Mouse (Mus musculus): ENCODE measurements around the gene Grk2. TPM values are rescaled to one million over a fixed set of nuclear protein-coding genes. Genes with fewer than 3 reads are reported as not detected.

Grk2 gene
- 98.5 and 101 TPM in 2 replicates for polyA plus RNA-seq (2012; rRNA removed)

GRCm38 (mm10) chr19:4306190-4306577 is at the start of gene Grk2:
Gene Grk2, minus strand, starts transcription at chr19:4306222.

GRCm38 (mm10) chr19:4282898-4283553 is 23.0 kb downstream of the Grk2 start, which contains the start of gene Ankrd13d:
Gene Ankrd13d, minus strand, starts transcription at chr19:4283137.

DNA sequence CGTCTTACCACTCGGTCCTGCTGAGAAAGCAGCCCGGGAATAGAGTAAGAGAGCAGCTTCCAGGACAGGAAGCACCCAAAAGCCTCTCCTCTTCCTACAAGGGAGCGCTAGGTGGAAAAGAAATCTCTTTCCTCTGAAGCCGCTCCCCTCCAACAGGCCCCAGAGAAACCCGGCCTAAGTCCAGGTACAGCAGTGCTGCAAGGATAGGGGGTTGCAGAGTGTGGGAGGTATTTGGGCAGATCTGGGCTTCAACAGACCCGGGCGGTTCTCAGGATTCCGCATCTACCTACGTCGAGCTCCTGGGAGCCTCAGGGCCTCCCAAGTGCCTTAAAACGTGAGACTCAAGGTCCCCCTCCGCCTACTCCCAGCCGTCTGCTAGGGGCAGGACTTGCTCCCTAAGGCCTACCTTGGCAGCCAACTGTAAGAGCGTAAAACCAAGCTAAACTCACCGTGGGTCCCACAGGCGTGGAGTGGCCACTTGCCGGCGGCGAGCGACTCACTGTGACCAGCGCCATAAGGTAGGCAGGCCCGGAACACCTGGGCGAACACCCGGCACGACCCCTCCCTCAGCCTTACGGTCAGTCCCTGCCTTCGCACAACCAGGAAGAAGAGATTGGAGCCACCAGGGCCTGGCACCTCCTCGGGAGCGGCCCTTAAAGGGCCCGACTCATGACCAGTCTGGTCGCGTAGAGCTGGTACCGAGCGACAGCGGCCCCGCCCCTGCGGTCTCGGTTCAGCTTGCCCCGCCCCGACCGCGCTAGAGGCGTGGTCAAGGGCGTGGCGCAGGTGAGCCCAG is 37.3 kb downstream of the Grk2 start, which contains the start of gene Ssh3:
Gene Ssh3, minus strand, starts transcription at position 615 of the 796 bp plus-strand sequence.

Other genes with a start within 250 kb of the Grk2 start
- 0.62 and 1.6 TPM in 2 replicates for gene Gstp3, start 246.7 kb downstream of the Grk2 start, polyA plus RNA-seq (2012; rRNA removed)
- gene Cabp2, start 224.6 kb downstream of the Grk2 start, polyA plus RNA-seq (2012; rRNA removed) = not detected in 2 replicates
- gene Cdk2ap2, start 209.0 kb downstream of the Grk2 start, polyA plus RNA-seq (2012; rRNA removed) = 282 and 353 TPM in 2 replicates
- gene Pitpnm1, start 206.2 kb downstream of the Grk2 start, polyA plus RNA-seq (2012; rRNA removed) = 140 and 151 TPM in 2 replicates
- 123 and 142 TPM in 2 replicates for gene Aip, start 180.4 kb downstream of the Grk2 start, polyA plus RNA-seq (2012; rRNA removed)
- gene Gpr152, start 166.4 kb downstream of the Grk2 start, polyA plus RNA-seq (2012; rRNA removed) = 0.10 and 0.18 TPM in 2 replicates
- gene Cabp4, start 162.2 kb downstream of the Grk2 start, polyA plus RNA-seq (2012; rRNA removed) = 0.06 TPM in 1 of 2 replicates, not detected in the other
- gene Coro1b, start 157.6 kb downstream of the Grk2 start, polyA plus RNA-seq (2012; rRNA removed) = 376 and 395 TPM in 2 replicates
- gene Ptprcap, start 152.6 kb downstream of the Grk2 start, polyA plus RNA-seq (2012; rRNA removed) = 32.6 and 49.4 TPM in 2 replicates
- 34.0 and 51.7 TPM in 2 replicates for gene Rps6kb2, start 142.9 kb downstream of the Grk2 start, polyA plus RNA-seq (2012; rRNA removed)
- gene Carns1, start 130.7 kb downstream of the Grk2 start, polyA plus RNA-seq (2012; rRNA removed) = 11.3 and 12.2 TPM in 2 replicates
- gene Tbc1d10c, start 114.9 kb downstream of the Grk2 start, polyA plus RNA-seq (2012; rRNA removed) = 5.6 and 6.3 TPM in 2 replicates
- 485 and 610 TPM in 2 replicates for gene Ppp1ca, start 114.2 kb downstream of the Grk2 start, polyA plus RNA-seq (2012; rRNA removed)
- 28.8 and 35.2 TPM in 2 replicates for gene Rad9a, start 104.6 kb downstream of the Grk2 start, polyA plus RNA-seq (2012; rRNA removed)
- 39.8 and 49.9 TPM in 2 replicates for gene Clcf1, start 92.0 kb downstream of the Grk2 start, polyA plus RNA-seq (2012; rRNA removed)
- gene AC109138.7, start 91.9 kb downstream of the Grk2 start, polyA plus RNA-seq (2012; rRNA removed) = not detected in 2 replicates
- gene Pold4, start 74.3 kb downstream of the Grk2 start, polyA plus RNA-seq (2012; rRNA removed) = 79.9 and 81.1 TPM in 2 replicates
- 122 and 130 TPM in 2 replicates for gene Ssh3, start 37.0 kb downstream of the Grk2 start, polyA plus RNA-seq (2012; rRNA removed)
- gene Ankrd13d, start 23.1 kb downstream of the Grk2 start, polyA plus RNA-seq (2012; rRNA removed) = 15.7 and 17.4 TPM in 2 replicates
- gene Kdm2a, start 92.1 kb upstream of the Grk2 start, polyA plus RNA-seq (2012; rRNA removed) = 76.1 and 118 TPM in 2 replicates
- gene Rhod, start 133.2 kb upstream of the Grk2 start, polyA plus RNA-seq (2012; rRNA removed) = 28.5 and 31.8 TPM in 2 replicates
- 17.7 and 27.0 TPM in 2 replicates for gene Syt12, start 171.2 kb upstream of the Grk2 start, polyA plus RNA-seq (2012; rRNA removed)
- gene 2010003K11Rik, start 192.4 kb upstream of the Grk2 start, polyA plus RNA-seq (2012; rRNA removed) = 1.5 and 2.1 TPM in 2 replicates
- 105 and 130 TPM in 2 replicates for gene Pcx, start 204.2 kb upstream of the Grk2 start, polyA plus RNA-seq (2012; rRNA removed)